Mouse (Mus musculus): ENCODE data around the gene Asap2.

DNA sequence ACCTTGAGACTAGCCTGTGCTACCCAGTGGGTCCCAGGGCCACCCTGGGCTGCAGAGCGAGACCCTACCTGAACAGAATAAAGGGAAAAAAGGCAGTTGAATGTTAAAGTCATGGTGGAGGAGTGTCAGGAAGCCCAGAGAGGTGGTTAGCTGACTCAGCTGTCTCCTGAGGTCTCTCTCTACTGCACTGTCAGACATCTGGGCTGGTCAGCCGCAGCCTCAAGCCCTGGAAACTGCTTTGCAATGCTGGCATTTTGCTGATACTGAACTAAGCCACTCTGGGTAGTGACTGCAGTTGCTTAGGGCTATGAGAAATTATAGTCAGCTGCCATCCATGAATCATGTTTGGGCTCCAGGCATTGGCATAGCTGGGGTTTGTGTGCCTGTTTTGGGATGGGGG lies 244.3 kb downstream of the Asap2 start:
- TF ChIP-seq CTCF (conservative IDR thresholded peaks at IDR 0.05; ENCODE audit: low read length) (no peak), NANOG (IDR thresholded peaks at IDR 0.05; ENCODE audit: borderline replicate concordance, low read length) (no peak)

Data from E14TG2a.4 (cell line).